Mouse (Mus musculus) E14TG2a.4 (cell line): Measurements from ENCODE around the gene 2610507B11Rik.

Experiments used
- H3K27me3 ChIP-seq: 2 replicates; pipeline ENCODE4 v1.6.1; 2014; ENCODE audit warnings: low read length, control low read depth; ENCODE audit not compliant: insufficient read depth
- H3K36me3 ChIP-seq: 2 replicates; pipeline ENCODE4 v1.6.1; 2014; ENCODE audit warnings: low read length, control low read depth; ENCODE audit not compliant: insufficient read depth
- H3K4me1 ChIP-seq: replicated peaks from 2 replicates; pipeline ENCODE4 v1.6.1; 2014; ENCODE audit warnings: low read depth, low read length, control low read depth
- H3K4me3 ChIP-seq: replicated peaks from 2 replicates; pipeline ENCODE4 v1.5.1; 2014; ENCODE audit warnings: mild to moderate bottlenecking, low read length
- H3K9me3 ChIP-seq: 2 replicates; pipeline ENCODE4 v1.6.1; 2014; ENCODE audit warnings: low read length, control low read depth
- CTCF ChIP-seq: conservative IDR thresholded peaks from 2 replicates; pipeline ENCODE4 v1.5.1; 2014; ENCODE audit warnings: low read length
- NANOG ChIP-seq: IDR thresholded peaks from 2 replicates; pipeline ENCODE4 v1.6.1; 2014; ENCODE audit warnings: borderline replicate concordance, low read length, mixed read lengths
- POU5F1 ChIP-seq: IDR thresholded peaks from 2 replicates; pipeline ENCODE4 v1.6.1; 2014; ENCODE audit warnings: low read length, borderline replicate concordance

Gene 2610507B11Rik

DNA sequence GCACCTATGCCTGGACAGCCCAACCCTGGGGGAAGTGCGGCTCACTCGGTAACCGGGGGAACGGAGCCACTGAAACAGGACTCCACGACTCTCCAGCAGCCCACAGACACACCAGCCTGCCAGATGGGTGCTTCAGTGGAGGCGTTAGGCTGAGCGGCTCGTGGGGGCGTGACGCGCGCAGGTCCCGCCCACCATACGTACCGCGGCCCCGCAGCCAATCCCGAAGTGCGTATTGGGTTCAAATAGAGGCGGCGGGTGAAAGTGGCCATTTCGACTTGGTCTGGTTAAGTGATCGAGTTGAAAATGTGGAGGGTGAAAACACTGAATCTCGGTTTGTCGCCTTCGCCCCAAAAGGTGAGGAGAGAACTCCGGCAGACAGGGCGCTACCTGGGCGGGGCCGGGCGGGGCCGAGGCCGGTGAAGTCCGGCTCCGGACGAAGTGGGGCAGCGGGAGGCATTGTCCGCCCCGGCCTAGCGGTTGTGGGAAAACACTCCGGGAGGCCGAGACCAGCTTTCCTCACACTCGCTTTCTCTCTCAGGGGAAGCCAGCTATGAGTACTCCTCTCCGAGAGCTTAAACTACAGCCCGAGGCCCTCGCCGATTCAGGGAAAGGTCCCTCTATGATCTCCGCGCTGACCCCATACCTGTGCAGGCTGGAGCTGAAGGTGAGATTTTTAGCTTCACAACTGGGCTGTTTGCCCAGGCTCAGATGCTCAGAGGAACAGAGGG, 40.0 kb downstream of the 2610507B11Rik start, which contains the start of gene Spag5:
Gene Spag5, plus strand, starts transcription at position 173 of the 728 bp plus-strand sequence.
- H3K27me3 ChIP-seq = no peaks in the 10 kb centered on the region
- no peak for TF ChIP-seq POU5F1
- TF ChIP-seq CTCF = no peak
- TF ChIP-seq NANOG = no peak
- H3K36me3 ChIP-seq = peaks cover 35% of the 10 kb centered on the region
- no peaks in the 10 kb centered on the region for H3K9me3 ChIP-seq
- H3K4me3 ChIP-seq = peak within 1 kb of the TSS; percentile 90
- peaks cover 38% of the 10 kb centered on the region for H3K4me1 ChIP-seq

DNA sequence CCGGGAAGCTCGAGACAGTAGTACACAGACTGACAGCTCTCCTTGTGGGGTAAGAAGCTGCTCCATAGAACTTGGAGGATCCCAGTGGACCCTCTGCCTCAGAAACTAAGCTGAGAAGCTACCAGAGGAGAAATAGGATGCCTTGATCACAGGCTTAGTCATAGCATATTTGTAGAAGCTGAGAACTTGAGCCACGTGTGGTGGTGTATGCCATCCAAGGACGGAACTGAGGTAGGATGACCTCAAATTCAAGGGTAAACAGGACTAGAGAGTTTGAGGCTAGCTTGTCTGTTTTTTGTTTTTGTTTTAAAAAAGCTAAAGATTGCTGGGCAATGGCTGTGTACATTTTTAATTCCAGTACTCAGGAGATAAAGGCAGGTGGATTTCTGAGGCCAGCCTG, 43.7 kb downstream of the 2610507B11Rik start:
- peaks cover 55% of the 10 kb centered on the region for H3K4me1 ChIP-seq
- no peaks in the 10 kb centered on the region for H3K9me3 ChIP-seq
- H3K27me3 ChIP-seq = no peaks in the 10 kb centered on the region
- TF ChIP-seq POU5F1 (no peak), NANOG (no peak), CTCF (no peak)
- no peak overlapping the region for H3K4me3 ChIP-seq
- peaks cover 67% of the 10 kb centered on the region for H3K36me3 ChIP-seq

DNA sequence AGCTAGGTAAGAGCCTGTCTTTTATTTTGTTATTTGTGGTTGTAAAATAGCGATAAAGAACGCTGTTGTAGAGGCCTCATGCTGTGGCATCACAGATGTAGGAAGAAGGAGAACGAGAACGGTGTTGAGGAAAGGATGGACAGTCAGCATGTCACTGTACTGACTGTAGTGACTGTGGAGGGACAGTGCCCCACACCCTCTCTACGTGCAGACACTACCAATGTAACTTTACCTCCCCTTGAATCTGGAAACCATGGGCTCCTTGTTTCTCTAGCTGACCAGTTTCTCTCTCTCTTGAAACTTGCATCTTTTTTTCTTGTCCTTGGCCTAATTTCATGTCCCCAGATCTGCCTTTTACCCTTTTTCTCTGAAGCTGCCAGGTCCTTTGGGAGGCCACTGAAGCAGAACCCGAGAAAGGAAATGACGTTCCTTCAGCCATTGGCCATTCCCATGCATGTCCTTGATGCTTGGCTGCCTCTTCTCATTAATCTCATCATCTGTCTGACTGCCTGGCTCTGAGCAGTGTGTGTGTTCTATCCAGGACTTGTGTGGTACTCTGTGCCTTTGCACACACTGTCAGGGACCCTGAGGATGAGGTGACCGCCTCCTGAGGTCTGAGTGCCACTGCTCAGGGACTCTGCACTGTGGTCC, 49.4 kb downstream of the 2610507B11Rik start:
- Histone ChIP-seq H3K36me3 (peaks cover 91% of the 10 kb centered on the region), H3K4me3 (no peak overlapping the region), H3K4me1 (peaks cover 41% of the 10 kb centered on the region), H3K9me3 (no peaks in the 10 kb centered on the region), H3K27me3 (no peaks in the 10 kb centered on the region)
- TF ChIP-seq CTCF (no peak), NANOG (no peak), POU5F1 (no peak)

DNA sequence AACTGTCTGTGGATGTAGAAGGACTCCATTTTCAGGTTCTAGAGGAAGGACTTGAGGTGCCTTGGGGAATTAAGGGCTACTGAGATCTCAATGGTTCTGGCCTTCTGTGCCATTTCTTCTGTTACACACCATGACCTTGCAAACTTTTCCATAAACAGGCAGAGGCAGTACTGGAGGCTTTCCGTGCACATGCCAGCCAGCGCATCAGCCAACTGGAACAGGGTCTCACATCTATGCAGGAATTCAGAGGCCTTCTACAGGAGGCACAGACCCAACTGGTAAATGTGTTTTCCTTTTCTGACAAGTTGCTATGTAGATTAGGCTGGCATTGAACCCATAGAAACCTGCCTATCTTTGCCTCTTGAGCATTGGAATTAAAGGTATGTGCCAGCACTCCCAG, 52.1 kb downstream of the 2610507B11Rik start:
- Histone ChIP-seq H3K4me1 (peaks cover 44% of the 10 kb centered on the region), H3K36me3 (peaks cover 95% of the 10 kb centered on the region), H3K9me3 (no peaks in the 10 kb centered on the region), H3K4me3 (no peak overlapping the region), H3K27me3 (no peaks in the 10 kb centered on the region)
- TF ChIP-seq POU5F1 = no peak
- TF ChIP-seq CTCF = no peak

DNA sequence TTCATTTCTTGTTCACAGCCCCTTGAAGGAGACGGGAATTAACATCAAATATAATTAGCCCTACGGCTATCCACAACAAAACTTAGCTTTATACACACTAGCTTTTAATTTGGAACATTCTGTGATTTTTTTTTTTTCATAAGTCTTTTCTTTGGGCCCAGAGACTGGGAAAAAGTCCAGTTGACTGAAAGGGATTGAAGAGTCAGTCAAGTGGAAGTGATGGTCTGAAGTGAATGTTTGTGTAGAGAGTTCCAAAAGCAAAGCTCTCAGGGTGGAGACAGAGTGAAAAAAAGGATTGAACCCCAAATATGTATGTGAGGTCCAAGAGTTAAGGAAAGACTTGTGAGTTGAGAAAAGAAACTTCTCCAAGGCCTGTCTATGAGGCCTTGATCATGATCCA, 56.9 kb downstream of the 2610507B11Rik start:
- Histone ChIP-seq H3K4me1 (peaks cover 68% of the 10 kb centered on the region), H3K27me3 (no peaks in the 10 kb centered on the region), H3K4me3 (no peak overlapping the region), H3K9me3 (no peaks in the 10 kb centered on the region), H3K36me3 (peaks cover 89% of the 10 kb centered on the region)
- TF ChIP-seq CTCF (no peak), POU5F1 (no peak), NANOG (no peak)

DNA sequence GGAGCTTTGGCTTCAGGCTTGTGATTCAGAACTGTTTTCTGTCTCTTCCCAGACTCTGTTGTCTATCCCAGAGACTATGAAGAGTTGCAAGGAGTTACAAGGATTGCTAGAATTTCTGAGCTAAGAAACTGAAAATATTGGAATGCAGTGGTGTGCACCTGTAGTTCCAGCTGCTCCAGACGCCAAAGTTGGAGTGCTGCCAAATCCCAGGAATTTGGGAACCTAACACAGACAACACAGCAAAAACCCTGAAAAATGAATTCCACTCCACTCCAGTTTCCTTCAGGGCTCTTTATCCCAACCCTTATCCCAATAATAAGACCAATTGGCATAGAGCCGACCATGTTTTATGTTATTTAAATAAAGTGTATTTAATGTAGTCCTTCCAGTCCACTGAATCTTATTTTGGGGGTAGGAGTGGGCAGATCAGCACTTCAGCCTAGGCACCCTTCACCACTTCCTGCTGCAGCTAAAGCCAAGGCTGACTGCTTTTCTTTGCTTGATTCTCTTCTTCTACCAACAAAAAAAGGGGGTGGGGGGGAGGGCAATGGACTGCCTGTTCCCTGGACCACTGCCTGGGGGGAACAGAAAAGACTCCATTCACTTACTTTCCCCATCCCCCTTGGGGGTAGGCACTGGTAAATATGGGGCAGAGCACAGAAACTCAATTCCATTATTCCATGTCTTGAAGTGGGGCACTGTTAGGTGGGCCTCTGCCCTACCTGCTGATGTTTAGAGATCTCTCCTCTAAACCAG, 60.7 kb downstream of the 2610507B11Rik start:
- Histone ChIP-seq H3K4me3 (peak overlapping the region; percentile 76), H3K9me3 (no peaks in the 10 kb centered on the region), H3K4me1 (peaks cover 56% of the 10 kb centered on the region), H3K36me3 (peaks cover 83% of the 10 kb centered on the region), H3K27me3 (no peaks in the 10 kb centered on the region)
- TF ChIP-seq CTCF (no peak), POU5F1 (no peak), NANOG (no peak)

DNA sequence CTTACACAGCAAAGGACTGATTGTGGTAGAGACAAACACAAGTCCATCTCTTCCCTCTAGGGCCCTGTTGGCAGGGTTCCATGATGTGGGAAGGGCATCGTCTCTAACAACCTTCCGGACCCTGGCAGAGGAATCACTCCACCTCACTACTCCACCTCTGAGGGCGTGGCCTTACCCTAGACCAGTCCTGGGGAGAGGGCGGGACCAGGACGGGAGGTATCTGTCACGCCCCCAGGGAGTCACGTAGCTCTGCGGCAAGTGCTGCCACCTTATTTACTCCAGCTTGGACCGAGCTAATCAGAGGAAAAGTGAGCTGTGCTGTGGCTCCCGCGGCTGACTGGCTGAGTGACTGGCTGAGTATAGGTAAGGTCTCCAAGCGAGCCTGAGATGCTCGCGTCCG, 61.3 kb downstream of the 2610507B11Rik start, which contains the start of gene Aldoc:
Gene Aldoc, plus strand, starts transcription at position 109 of the 400 bp plus-strand sequence.
- H3K4me3 ChIP-seq = peak within 1 kb of the TSS; percentile 76
- TF ChIP-seq POU5F1 = no peak
- no peak for TF ChIP-seq NANOG
- no peaks in the 10 kb centered on the region for H3K9me3 ChIP-seq
- H3K4me1 ChIP-seq = peaks cover 50% of the 10 kb centered on the region
- H3K36me3 ChIP-seq = peaks cover 76% of the 10 kb centered on the region
- H3K27me3 ChIP-seq = no peaks in the 10 kb centered on the region

DNA sequence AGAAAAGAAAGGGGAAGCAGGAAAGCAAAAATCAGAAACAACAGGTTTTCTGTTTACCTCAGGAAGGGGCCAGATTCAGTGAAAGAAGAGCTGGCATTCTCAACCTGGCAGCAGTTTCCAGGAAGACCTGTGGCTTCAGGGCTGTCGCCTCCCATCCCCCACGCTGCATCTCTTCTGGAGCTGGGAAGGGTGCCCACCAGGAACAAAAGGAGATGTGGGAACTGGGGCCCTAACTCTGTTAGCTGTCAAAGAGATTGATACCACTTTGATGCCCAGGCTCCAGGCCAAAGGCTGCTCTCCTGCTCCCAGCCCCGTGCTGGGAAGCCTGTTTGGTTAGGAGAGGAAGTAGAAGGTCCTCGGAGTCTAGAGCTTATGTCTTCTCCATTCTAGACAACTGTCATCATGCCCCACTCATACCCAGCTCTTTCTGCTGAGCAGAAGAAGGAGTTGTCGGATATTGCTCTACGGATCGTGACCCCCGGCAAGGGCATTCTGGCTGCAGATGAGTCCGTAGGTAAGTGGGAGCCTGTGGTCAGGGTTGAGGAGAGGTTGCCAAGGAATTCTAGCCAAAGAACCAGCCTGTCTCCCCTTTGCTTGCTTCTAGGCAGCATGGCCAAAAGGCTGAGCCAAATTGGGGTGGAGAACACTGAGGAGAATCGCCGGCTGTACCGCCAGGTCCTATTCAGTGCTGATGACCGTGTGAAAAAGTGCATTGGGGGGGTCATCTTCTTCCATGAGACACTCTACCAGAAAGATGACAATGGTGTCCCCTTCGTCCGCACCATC, 62.6 kb downstream of the 2610507B11Rik start:
- H3K36me3 ChIP-seq = peaks cover 63% of the 10 kb centered on the region
- H3K4me3 ChIP-seq = peak overlapping the region; percentile 76; the same call in 1 of the 2 replicates
- H3K4me1 ChIP-seq = peaks cover 41% of the 10 kb centered on the region
- no peaks in the 10 kb centered on the region for H3K9me3 ChIP-seq
- H3K27me3 ChIP-seq = no peaks in the 10 kb centered on the region
- TF ChIP-seq CTCF (no peak), POU5F1 (no peak), NANOG (no peak)
